Mouse (Mus musculus): ENCODE measurements at regions not wholly inside any gene's neighbourhood (a gene's known extent, or its start where the extent isn't known, plus 50 kb on each side); places are given as distances from the start of the nearest gene placed in this dataset.

DNA sequence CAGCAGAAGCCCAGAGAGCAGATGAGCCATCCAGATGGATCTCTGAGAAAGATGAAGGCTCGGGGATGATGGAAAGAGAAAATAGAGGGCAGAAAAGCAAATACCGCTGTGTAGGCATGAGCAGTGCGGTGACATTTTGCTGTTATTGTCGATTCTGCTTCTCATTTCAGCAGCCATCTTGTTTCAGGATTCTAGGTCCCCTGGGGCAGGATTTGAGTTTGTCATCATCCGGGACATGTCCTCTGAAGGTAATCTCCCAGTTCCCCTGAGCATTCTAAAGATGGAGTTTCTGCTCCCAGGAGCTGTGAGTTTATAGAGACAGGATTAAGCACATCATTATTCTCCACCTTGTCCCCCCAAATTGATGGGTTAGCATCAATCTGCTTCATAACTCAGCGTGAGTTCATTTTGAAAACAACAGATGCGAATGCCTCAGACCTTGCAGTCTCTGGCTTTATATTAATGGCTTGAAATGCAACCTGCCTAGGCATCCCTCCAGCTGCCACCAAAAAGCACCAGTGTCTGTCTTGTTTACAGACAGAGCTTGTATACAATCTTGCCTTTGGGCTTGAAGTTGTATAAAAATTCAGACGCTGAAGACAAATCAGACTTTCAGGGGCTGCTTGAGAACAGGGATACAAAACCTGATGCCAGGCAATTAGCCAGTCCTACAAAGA, 128.6 kb upstream of the Foxa2 start:
- Histone ChIP-seq H3K9ac (ENCODE audit: insufficient read depth, low read depth, low read length, poor library complexity, severe bottlenecking) (no peak overlapping the region), H3K36me3 (ENCODE audit: control insufficient read depth, insufficient read depth, low read length, poor library complexity, severe bottlenecking) (no peaks in the 10 kb centered on the region), H3K27ac (ENCODE audit: insufficient read depth, low read depth, low read length, poor library complexity, severe bottlenecking) (no peak overlapping the region), H3K4me1 (ENCODE audit: control insufficient read depth in 2 of 2, insufficient read depth in 2 of 2, low read length in 2 of 2, poor library complexity in 1 of 2) (no peaks in the 10 kb centered on the region), H3K9me3 (ENCODE audit: control insufficient read depth, insufficient read depth, low read depth, low read length) (no peaks in the 10 kb centered on the region), H3K4me3 (ENCODE audit: insufficient read depth in 1 of 2, low read depth in 1 of 2, low read length in 2 of 2, poor library complexity in 1 of 2, severe bottlenecking in 1 of 2) (no peak overlapping the region)
- no peak for DNase-seq (ENCODE audit: low read depth, low spot score)
- TF ChIP-seq ZNF384 (IDR thresholded peaks at IDR 0.05; ENCODE audit: low read depth, low read length), result no peak
- no peak for TF ChIP-seq HCFC1 (IDR thresholded peaks at IDR 0.05; ENCODE audit: borderline replicate concordance, insufficient read depth, low read length)
- no peak for TF ChIP-seq CHD2 (IDR thresholded peaks at IDR 0.05; ENCODE audit: low read depth, low read length)
- TF ChIP-seq ZC3H11A (IDR thresholded peaks at IDR 0.05; ENCODE audit: borderline replicate concordance, low read depth, low read length), result no peak
- TF ChIP-seq MAFK (IDR thresholded peaks at IDR 0.05; ENCODE audit: insufficient read depth, low read depth, low read length), result no peak
- in situ Hi-C loops (cut with MboI; ENCODE audit: low sequenced_read_pairs in 2 of 2, unreplicated experiment in 2 of 2), result no loop called here

DNA sequence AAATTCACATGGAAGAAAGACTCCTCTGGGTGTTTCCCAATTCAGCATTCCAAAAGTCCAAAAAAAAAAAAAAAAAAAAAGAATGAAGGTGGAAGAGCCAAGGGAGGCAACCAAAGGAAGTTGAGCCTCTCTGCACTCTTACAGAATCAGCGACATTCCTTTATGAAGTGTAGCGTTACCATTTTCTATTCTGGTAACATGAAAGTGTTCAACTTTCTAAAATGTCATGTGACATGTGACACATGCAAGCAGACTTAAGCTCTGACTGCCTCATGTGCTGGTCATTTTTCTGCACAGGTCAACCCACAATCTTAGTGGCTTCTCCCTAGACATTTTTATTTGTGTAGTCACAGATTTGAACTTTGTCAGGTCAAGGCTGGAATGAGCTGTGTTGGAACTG, 133.5 kb upstream of the Foxa2 start:
- H3K27ac ChIP-seq (ENCODE audit: insufficient read depth, low read depth, low read length, poor library complexity, severe bottlenecking), result no peak overlapping the region
- no peak overlapping the region for H3K9ac ChIP-seq (ENCODE audit: insufficient read depth, low read depth, low read length, poor library complexity, severe bottlenecking)
- H3K4me3 ChIP-seq (ENCODE audit: insufficient read depth in 1 of 2, low read depth in 1 of 2, low read length in 2 of 2, poor library complexity in 1 of 2, severe bottlenecking in 1 of 2), result no peak overlapping the region
- DNase-seq (ENCODE audit: low read depth, low spot score), result no peak
- no peaks in the 10 kb centered on the region for H3K4me1 ChIP-seq (ENCODE audit: control insufficient read depth in 2 of 2, insufficient read depth in 2 of 2, low read length in 2 of 2, poor library complexity in 1 of 2)
- no peaks in the 10 kb centered on the region for H3K9me3 ChIP-seq (ENCODE audit: control insufficient read depth, insufficient read depth, low read depth, low read length)
- no peaks in the 10 kb centered on the region for H3K36me3 ChIP-seq (ENCODE audit: control insufficient read depth, insufficient read depth, low read length, poor library complexity, severe bottlenecking)
- in situ Hi-C loops (cut with MboI; ENCODE audit: low sequenced_read_pairs in 2 of 2, unreplicated experiment in 2 of 2), result no loop called here
- no peak for TF ChIP-seq CHD2 (IDR thresholded peaks at IDR 0.05; ENCODE audit: low read depth, low read length)
- TF ChIP-seq MAFK (IDR thresholded peaks at IDR 0.05; ENCODE audit: insufficient read depth, low read depth, low read length), result no peak

DNA sequence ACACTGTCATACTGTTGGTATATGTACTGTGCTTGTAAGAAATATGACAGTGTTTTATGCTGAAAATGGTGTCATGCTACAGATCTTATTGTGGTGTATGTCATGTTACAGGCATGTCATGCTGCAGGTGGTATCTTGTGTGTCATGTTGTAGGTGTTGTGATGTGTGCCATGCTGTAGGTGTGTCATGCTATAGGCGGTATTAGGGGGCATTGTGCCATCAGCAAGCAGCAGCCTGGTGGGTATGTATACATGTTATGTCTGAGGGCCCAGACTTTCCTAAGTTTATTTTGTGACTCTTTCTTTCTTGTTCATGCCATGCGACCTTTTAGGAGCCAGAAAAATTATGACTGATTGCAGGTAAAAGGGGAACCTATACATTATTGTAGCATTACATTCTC, 134.7 kb upstream of the Foxa2 start:
- DNase-seq (ENCODE audit: low read depth, low spot score), result no peak
- no peak for TF ChIP-seq CHD2 (IDR thresholded peaks at IDR 0.05; ENCODE audit: low read depth, low read length)
- TF ChIP-seq MAFK (IDR thresholded peaks at IDR 0.05; ENCODE audit: insufficient read depth, low read depth, low read length), result no peak
- TF ChIP-seq ZNF384 (IDR thresholded peaks at IDR 0.05; ENCODE audit: low read depth, low read length), result no peak
- TF ChIP-seq ZC3H11A (IDR thresholded peaks at IDR 0.05; ENCODE audit: borderline replicate concordance, low read depth, low read length), result no peak
- TF ChIP-seq HCFC1 (IDR thresholded peaks at IDR 0.05; ENCODE audit: borderline replicate concordance, insufficient read depth, low read length), result no peak
- H3K27ac ChIP-seq (ENCODE audit: insufficient read depth, low read depth, low read length, poor library complexity, severe bottlenecking), result no peak overlapping the region
- H3K36me3 ChIP-seq (ENCODE audit: control insufficient read depth, insufficient read depth, low read length, poor library complexity, severe bottlenecking), result no peaks in the 10 kb centered on the region
- H3K4me3 ChIP-seq (ENCODE audit: insufficient read depth in 1 of 2, low read depth in 1 of 2, low read length in 2 of 2, poor library complexity in 1 of 2, severe bottlenecking in 1 of 2), result no peak overlapping the region
- in situ Hi-C loops (cut with MboI; ENCODE audit: low sequenced_read_pairs in 2 of 2, unreplicated experiment in 2 of 2), result no loop called here
- H3K4me1 ChIP-seq (ENCODE audit: control insufficient read depth in 2 of 2, insufficient read depth in 2 of 2, low read length in 2 of 2, poor library complexity in 1 of 2), result no peaks in the 10 kb centered on the region
- no peaks in the 10 kb centered on the region for H3K9me3 ChIP-seq (ENCODE audit: control insufficient read depth, insufficient read depth, low read depth, low read length)
- H3K9ac ChIP-seq (ENCODE audit: insufficient read depth, low read depth, low read length, poor library complexity, severe bottlenecking), result no peak overlapping the region

DNA sequence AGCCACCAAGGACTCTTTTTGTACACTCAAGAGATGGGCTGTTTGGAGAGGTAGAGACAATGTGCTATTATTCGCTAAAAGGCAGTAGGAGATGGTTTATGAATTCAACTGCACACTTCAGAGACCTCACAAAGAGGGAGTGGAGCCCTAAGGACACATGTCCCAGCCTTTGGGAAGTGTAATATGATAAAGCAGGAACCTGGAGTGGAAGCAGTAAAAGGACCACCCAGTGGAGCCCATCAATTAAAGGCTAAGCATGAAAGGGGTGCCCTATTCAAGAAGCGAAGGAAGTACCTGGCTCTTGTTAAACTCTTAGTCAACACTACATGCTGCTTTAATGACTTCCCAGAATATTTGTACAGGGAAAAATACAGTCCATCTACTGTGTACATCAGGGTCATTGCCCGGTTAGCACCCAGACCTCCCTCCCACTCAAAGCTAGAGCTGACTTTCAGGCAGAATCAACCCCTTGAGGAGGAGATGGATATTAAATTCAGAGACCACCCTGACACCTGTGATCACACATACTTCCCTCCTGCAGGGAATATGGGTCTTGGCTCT, 135.8 kb upstream of the Foxa2 start:
- no peak overlapping the region for H3K4me3 ChIP-seq (ENCODE audit: insufficient read depth in 1 of 2, low read depth in 1 of 2, low read length in 2 of 2, poor library complexity in 1 of 2, severe bottlenecking in 1 of 2)
- TF ChIP-seq ZC3H11A (IDR thresholded peaks at IDR 0.05; ENCODE audit: borderline replicate concordance, low read depth, low read length) (no peak), HCFC1 (IDR thresholded peaks at IDR 0.05; ENCODE audit: borderline replicate concordance, insufficient read depth, low read length) (no peak)
- H3K36me3 ChIP-seq (ENCODE audit: control insufficient read depth, insufficient read depth, low read length, poor library complexity, severe bottlenecking), result no peaks in the 10 kb centered on the region
- no peak for DNase-seq (ENCODE audit: low read depth, low spot score)
- H3K9ac ChIP-seq (ENCODE audit: insufficient read depth, low read depth, low read length, poor library complexity, severe bottlenecking), result no peak overlapping the region
- in situ Hi-C loops (cut with MboI; ENCODE audit: low sequenced_read_pairs in 2 of 2, unreplicated experiment in 2 of 2), result no loop called here
- H3K27ac ChIP-seq (ENCODE audit: insufficient read depth, low read depth, low read length, poor library complexity, severe bottlenecking), result no peak overlapping the region
- no peaks in the 10 kb centered on the region for H3K9me3 ChIP-seq (ENCODE audit: control insufficient read depth, insufficient read depth, low read depth, low read length)
- H3K4me1 ChIP-seq (ENCODE audit: control insufficient read depth in 2 of 2, insufficient read depth in 2 of 2, low read length in 2 of 2, poor library complexity in 1 of 2), result no peaks in the 10 kb centered on the region

DNA sequence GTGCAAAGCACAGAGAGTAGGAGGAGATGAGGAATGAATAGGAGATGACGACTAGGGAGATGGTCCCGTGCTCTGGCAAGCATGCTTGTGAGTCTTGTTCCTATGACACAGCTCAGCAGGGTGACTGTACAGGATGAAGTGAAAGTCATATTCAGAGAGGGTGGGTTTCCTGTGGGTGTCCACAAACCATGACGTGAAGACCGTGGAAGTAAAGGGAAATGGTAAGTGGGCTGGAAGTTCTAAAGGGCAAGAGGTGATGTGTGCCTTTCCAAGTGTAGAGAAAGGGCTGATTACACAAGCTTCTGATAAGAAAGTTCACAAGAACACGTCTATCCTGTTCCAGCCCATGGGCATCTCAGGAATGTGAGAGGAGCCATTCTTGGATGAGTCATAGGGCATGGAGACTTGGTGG, 138.0 kb upstream of the Foxa2 start:
- Histone ChIP-seq H3K4me3 (ENCODE audit: insufficient read depth in 1 of 2, low read depth in 1 of 2, low read length in 2 of 2, poor library complexity in 1 of 2, severe bottlenecking in 1 of 2) (no peak overlapping the region), H3K4me1 (ENCODE audit: control insufficient read depth in 2 of 2, insufficient read depth in 2 of 2, low read length in 2 of 2, poor library complexity in 1 of 2) (no peaks in the 10 kb centered on the region), H3K9ac (ENCODE audit: insufficient read depth, low read depth, low read length, poor library complexity, severe bottlenecking) (no peak overlapping the region), H3K9me3 (ENCODE audit: control insufficient read depth, insufficient read depth, low read depth, low read length) (no peaks in the 10 kb centered on the region), H3K36me3 (ENCODE audit: control insufficient read depth, insufficient read depth, low read length, poor library complexity, severe bottlenecking) (no peaks in the 10 kb centered on the region), H3K27ac (ENCODE audit: insufficient read depth, low read depth, low read length, poor library complexity, severe bottlenecking) (no peak overlapping the region)
- in situ Hi-C loops (cut with MboI; ENCODE audit: low sequenced_read_pairs in 2 of 2, unreplicated experiment in 2 of 2), result no loop called here
- DNase-seq (ENCODE audit: low read depth, low spot score), result no peak
- no peak for TF ChIP-seq HCFC1 (IDR thresholded peaks at IDR 0.05; ENCODE audit: borderline replicate concordance, insufficient read depth, low read length)
- TF ChIP-seq ZC3H11A (IDR thresholded peaks at IDR 0.05; ENCODE audit: borderline replicate concordance, low read depth, low read length), result no peak
- no peak for TF ChIP-seq ZNF384 (IDR thresholded peaks at IDR 0.05; ENCODE audit: low read depth, low read length)
- TF ChIP-seq CHD2 (IDR thresholded peaks at IDR 0.05; ENCODE audit: low read depth, low read length), result no peak
- no peak for TF ChIP-seq MAFK (IDR thresholded peaks at IDR 0.05; ENCODE audit: insufficient read depth, low read depth, low read length)
